Mouse (Mus musculus): ENCODE measurements at regions not wholly inside any gene's neighbourhood (a gene's known extent, or its start where the extent isn't known, plus 50 kb on each side); places are given as distances from the start of the nearest gene placed in this dataset.

- no peak for ATAC-seq (replicated peaks in 1 of 2; ENCODE audit: insufficient read depth in 1 of 2, low FRiP score in 2 of 2, low TSS enrichment in 1 of 2, low read depth in 1 of 2, poor library complexity in 2 of 2, severe bottlenecking in 2 of 2)
Observed at GRCm38 (mm10) chr4:97417943-97418342, 235.0 kb upstream of the Gm10192 start.

- no peak for ATAC-seq (replicated peaks in 1 of 2; ENCODE audit: insufficient read depth in 1 of 2, low FRiP score in 2 of 2, low TSS enrichment in 1 of 2, low read depth in 1 of 2, poor library complexity in 2 of 2, severe bottlenecking in 2 of 2)
Observed at GRCm38 (mm10) chr4:97408633-97409296, 225.8 kb upstream of the Gm10192 start.

GRCm38 (mm10) chr4:97394697-97395280, 211.8 kb upstream of the Gm10192 start:
- ATAC-seq (replicated peaks in 1 of 2; ENCODE audit: insufficient read depth in 1 of 2, low FRiP score in 2 of 2, low TSS enrichment in 1 of 2, low read depth in 1 of 2, poor library complexity in 2 of 2, severe bottlenecking in 2 of 2): no peak

GRCm38 (mm10) chr4:97381084-97381483, 198.1 kb upstream of the Gm10192 start:
- no peak for ATAC-seq (replicated peaks in 1 of 2; ENCODE audit: insufficient read depth in 1 of 2, low FRiP score in 2 of 2, low TSS enrichment in 1 of 2, low read depth in 1 of 2, poor library complexity in 2 of 2, severe bottlenecking in 2 of 2)

- ATAC-seq (replicated peaks in 1 of 2; ENCODE audit: insufficient read depth in 1 of 2, low FRiP score in 2 of 2, low TSS enrichment in 1 of 2, low read depth in 1 of 2, poor library complexity in 2 of 2, severe bottlenecking in 2 of 2): no peak
Observed at GRCm38 (mm10) chr4:97377593-97378542, 194.9 kb upstream of the Gm10192 start.

- no peak for ATAC-seq (replicated peaks in 1 of 2; ENCODE audit: insufficient read depth in 1 of 2, low FRiP score in 2 of 2, low TSS enrichment in 1 of 2, low read depth in 1 of 2, poor library complexity in 2 of 2, severe bottlenecking in 2 of 2)
Observed at GRCm38 (mm10) chr4:97360473-97360872, 177.5 kb upstream of the Gm10192 start.

- no peak for ATAC-seq (replicated peaks in 1 of 2; ENCODE audit: insufficient read depth in 1 of 2, low FRiP score in 2 of 2, low TSS enrichment in 1 of 2, low read depth in 1 of 2, poor library complexity in 2 of 2, severe bottlenecking in 2 of 2)
Observed at GRCm38 (mm10) chr4:97357958-97358357, 175.0 kb upstream of the Gm10192 start.

- no peak for ATAC-seq (replicated peaks in 1 of 2; ENCODE audit: insufficient read depth in 1 of 2, low FRiP score in 2 of 2, low TSS enrichment in 1 of 2, low read depth in 1 of 2, poor library complexity in 2 of 2, severe bottlenecking in 2 of 2)
Observed at GRCm38 (mm10) chr4:97346799-97347198, 163.8 kb upstream of the Gm10192 start.

- ATAC-seq (replicated peaks in 1 of 2; ENCODE audit: insufficient read depth in 1 of 2, low FRiP score in 2 of 2, low TSS enrichment in 1 of 2, low read depth in 1 of 2, poor library complexity in 2 of 2, severe bottlenecking in 2 of 2): no peak
Observed at GRCm38 (mm10) chr4:97344335-97344734, 161.4 kb upstream of the Gm10192 start.

- ATAC-seq (replicated peaks in 1 of 2; ENCODE audit: insufficient read depth in 1 of 2, low FRiP score in 2 of 2, low TSS enrichment in 1 of 2, low read depth in 1 of 2, poor library complexity in 2 of 2, severe bottlenecking in 2 of 2): no peak; a peak in 1 of 4 replicates
Observed at GRCm38 (mm10) chr4:97343378-97343777, 160.4 kb upstream of the Gm10192 start.
